Mouse (Mus musculus) ES-E14 (cell line): ENCODE measurements around the gene Nfe2l1. TPM values are rescaled to one million over a fixed set of nuclear protein-coding genes. Genes with fewer than 3 reads are reported as not detected.

Source experiments
- DNase-seq: peaks from one replicate; pipeline ENCODE4 v3.0.0-alpha.2; 2013; ENCODE audit warnings: low read depth, low spot score
- H3K27ac ChIP-seq: 2 replicates; pipeline ENCODE4 v1.5.1; 2012; ENCODE audit warnings: low read depth, mild to moderate bottlenecking, low read length, moderate library complexity, mixed read lengths; ENCODE audit not compliant: poor library complexity, insufficient read depth, severe bottlenecking
- H3K36me3 ChIP-seq: 2 replicates; pipeline ENCODE4 v1.6.1; 2012; ENCODE audit warnings: mild to moderate bottlenecking, low read length, moderate library complexity, mixed read lengths; ENCODE audit not compliant: control insufficient read depth, poor library complexity, insufficient read depth, severe bottlenecking
- H3K4me1 ChIP-seq, 2 experiments: fragments of 150-350 bp in 1 of 2; sonication (generic) in 1 of 2; 2 replicates each; pipeline ENCODE4 v1.6.1; 2012; ENCODE audit warnings: low read length in 2 of 2, mild to moderate bottlenecking in 1 of 2, mixed read lengths in 1 of 2; ENCODE audit not compliant: control insufficient read depth in 2 of 2, insufficient read depth in 2 of 2, poor library complexity in 1 of 2
- H3K4me3 ChIP-seq, 2 experiments: fragments of 150-350 bp in 1 of 2; sonication (generic) in 1 of 2; 2 replicates each; pipeline ENCODE4 v1.5.1; 2012; ENCODE audit warnings: low read length in 2 of 2, low read depth in 1 of 2, mild to moderate bottlenecking in 1 of 2, mixed read lengths in 1 of 2; ENCODE audit not compliant: insufficient read depth in 1 of 2, poor library complexity in 1 of 2, severe bottlenecking in 1 of 2
- H3K9ac ChIP-seq: 2 replicates; pipeline ENCODE4 v1.6.1; 2012; ENCODE audit warnings: low read depth, mild to moderate bottlenecking, low read length, mixed read lengths; ENCODE audit not compliant: poor library complexity, insufficient read depth, severe bottlenecking
- H3K9me3 ChIP-seq: fragments of 150-350 bp; sonication (generic); 2 replicates; pipeline ENCODE4 v1.6.1; 2012; ENCODE audit warnings: low read depth, mild to moderate bottlenecking, low read length; ENCODE audit not compliant: control insufficient read depth, insufficient read depth
- CHD2 ChIP-seq: IDR thresholded peaks from 2 replicates; pipeline ENCODE4 v1.6.1; 2014; ENCODE audit warnings: mild to moderate bottlenecking, low read depth, low read length, inconsistent platforms
- HCFC1 ChIP-seq: IDR thresholded peaks from 2 replicates; pipeline ENCODE4 v1.6.1; 2012; ENCODE audit warnings: low read length, inconsistent platforms, borderline replicate concordance; ENCODE audit not compliant: insufficient read depth
- MAFK ChIP-seq: IDR thresholded peaks from 2 replicates; pipeline ENCODE4 v1.6.1; 2014; ENCODE audit warnings: mild to moderate bottlenecking, low read depth, low read length, inconsistent platforms; ENCODE audit not compliant: insufficient read depth
- ZC3H11A ChIP-seq: IDR thresholded peaks from 2 replicates; pipeline ENCODE4 v1.6.1; 2012; ENCODE audit warnings: low read depth, mild to moderate bottlenecking, inconsistent platforms, low read length, borderline replicate concordance
- ZNF384 ChIP-seq: IDR thresholded peaks from 2 replicates; pipeline ENCODE4 v1.6.1; 2012; ENCODE audit warnings: low read depth, low read length, inconsistent platforms
- in situ Hi-C, 2 experiments: fragments of 600-800 bp; cut with MboI; formaldehyde crosslinking; loops; one replicate each; pipeline ENCODE4 v1.15.1; 2025; ENCODE audit warnings: low sequenced_read_pairs in 2 of 2, inconsistent platforms in 1 of 2; ENCODE audit not compliant: unreplicated experiment in 2 of 2
- total RNA-seq: library from RNA; depleted of rRNA; stranded (reverse); fragments of 300-350 nt; gene quantifications from 2 replicates; pipeline ENCODE4 v1.2.3, GENCODE M21; 2012

The Nfe2l1 gene
- total RNA-seq, 1 experiment: 166 TPM

GRCm38 (mm10) chr11:96838341-96838740 is 8.6 kb upstream of the Nfe2l1 start:
- H3K9me3 ChIP-seq: no peaks in the 10 kb centered on the region
- DNase-seq: no peak
- no peak overlapping the region for H3K9ac ChIP-seq
- H3K4me1 ChIP-seq: peaks cover 0 to 4% of the 10 kb centered on the region in 2 experiments; a peak in 1 of 4 replicates
- H3K4me3 ChIP-seq: no peak overlapping the region
- in situ Hi-C loops: no loop called here
- no peak for TF ChIP-seq MAFK
- TF ChIP-seq ZC3H11A: no peak
- TF ChIP-seq ZNF384: no peak
- no peak for TF ChIP-seq CHD2
- no peak for TF ChIP-seq HCFC1
- H3K27ac ChIP-seq: no peak overlapping the region
- H3K36me3 ChIP-seq: no peaks in the 10 kb centered on the region

- TF ChIP-seq HCFC1 (no peak), ZC3H11A (no peak), ZNF384 (no peak), MAFK (no peak), CHD2 (no peak)
- H3K4me1 ChIP-seq: peaks cover 0 to 4% of the 10 kb centered on the region in 2 experiments; a peak in 1 of 4 replicates
- no peak overlapping the region for H3K9ac ChIP-seq
- H3K27ac ChIP-seq: no peak overlapping the region
- no peak for DNase-seq
- no peaks in the 10 kb centered on the region for H3K36me3 ChIP-seq
- no peaks in the 10 kb centered on the region for H3K9me3 ChIP-seq
- no peak overlapping the region for H3K4me3 ChIP-seq
- in situ Hi-C loops: no loop called here
Measured at GRCm38 (mm10) chr11:96837298-96837697, 7.5 kb upstream of the Nfe2l1 start.

GRCm38 (mm10) chr11:96834127-96834526 is 4.4 kb upstream of the Nfe2l1 start:
- no peaks in the 10 kb centered on the region; a peak in 1 of 4 replicates for H3K4me1 ChIP-seq
- no peaks in the 10 kb centered on the region for H3K9me3 ChIP-seq
- H3K9ac ChIP-seq: no peak overlapping the region
- no peaks in the 10 kb centered on the region for H3K36me3 ChIP-seq
- H3K4me3 ChIP-seq: no peak overlapping the region
- no peak for DNase-seq
- TF ChIP-seq ZNF384 (no peak), CHD2 (no peak)
- in situ Hi-C loops: no loop called here
- no peak overlapping the region for H3K27ac ChIP-seq

DNA sequence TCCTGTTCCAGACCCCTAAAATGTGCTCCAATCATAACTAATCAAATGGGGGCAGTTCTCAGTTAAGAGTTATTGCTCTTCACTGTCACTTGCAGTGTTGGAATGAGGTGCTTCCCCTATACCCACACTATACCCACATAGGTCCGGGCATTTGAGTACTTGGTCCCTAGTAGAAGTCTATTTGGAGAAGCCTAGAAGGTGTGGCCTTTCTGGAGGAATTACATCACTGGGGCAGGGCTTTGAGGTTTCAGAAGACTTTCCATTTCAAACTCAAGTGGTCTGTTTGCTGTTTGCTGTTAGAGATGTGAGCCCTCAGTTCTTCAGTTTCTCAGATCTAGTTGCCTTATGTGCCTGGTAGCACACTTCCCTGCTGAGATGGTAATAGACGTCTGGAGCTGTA is 3.2 kb upstream of the Nfe2l1 start:
- Histone ChIP-seq H3K9me3 (no peaks in the 10 kb centered on the region), H3K4me1 (peaks cover 0 to 5% of the 10 kb centered on the region in 2 experiments; a peak in 2 of 4 replicates), H3K4me3 (no peak overlapping the region), H3K9ac (no peak overlapping the region), H3K36me3 (no peaks in the 10 kb centered on the region), H3K27ac (no peak overlapping the region)
- TF ChIP-seq ZNF384 (no peak), ZC3H11A (no peak)
- in situ Hi-C loops: no loop called here
- DNase-seq: no peak

- Histone ChIP-seq H3K9me3 (no peaks in the 10 kb centered on the region), H3K4me1 (peaks cover 3 to 5% of the 10 kb centered on the region in 2 experiments; a peak in 3 of 4 replicates), H3K36me3 (peaks cover 4% of the 10 kb centered on the region), H3K4me3 (no peak overlapping the region), H3K27ac (no peak overlapping the region), H3K9ac (no peak overlapping the region)
- in situ Hi-C loops: no loop called here
- no peak for DNase-seq
- TF ChIP-seq HCFC1: no peak
- no peak for TF ChIP-seq ZC3H11A
- TF ChIP-seq ZNF384: no peak
- TF ChIP-seq MAFK: no peak
- TF ChIP-seq CHD2: no peak
Measured at GRCm38 (mm10) chr11:96832541-96832940, 2.8 kb upstream of the Nfe2l1 start.
